Mouse (Mus musculus): ENCODE results near the gene Chst8. TPM values are rescaled to one million over a fixed set of nuclear protein-coding genes. Genes with fewer than 3 reads are reported as not detected.

The Chst8 gene
- polyA plus RNA-seq, 1 experiment from 2014 or later: 4.4 TPM

- no peak for ATAC-seq (ENCODE audit: borderline replicate concordance, extremely low read depth, low FRiP score, low TSS enrichment)
- H3K4me2 ChIP-seq: no peak overlapping the region
- peak overlapping the region; percentile 84 for H3K27ac ChIP-seq
- peaks cover 33% of the 10 kb centered on the region for H3K4me1 ChIP-seq
- no peaks in the 10 kb centered on the region for H3K9me3 ChIP-seq
- H3K9ac ChIP-seq: no peak overlapping the region
- no peak overlapping the region for H3K4me3 ChIP-seq
- H3K27me3 ChIP-seq: no peaks in the 10 kb centered on the region
- H3K36me3 ChIP-seq: no peaks in the 10 kb centered on the region
- 34% methylated on average over 12 of the region's 12 CpGs for WGBS
Observed at GRCm38 (mm10) chr7:34747661-34748060, 64.8 kb downstream of the Chst8 start.

GRCm38 (mm10) chr7:34746586-34746985, 65.9 kb downstream of the Chst8 start:
- no peak overlapping the region for H3K4me2 ChIP-seq
- H3K9ac ChIP-seq: no peak overlapping the region
- H3K27ac ChIP-seq: peak overlapping the region; percentile 84
- no peak overlapping the region for H3K4me3 ChIP-seq
- H3K36me3 ChIP-seq: no peaks in the 10 kb centered on the region
- peaks cover 28% of the 10 kb centered on the region for H3K4me1 ChIP-seq
- H3K27me3 ChIP-seq: no peaks in the 10 kb centered on the region
- no peak for ATAC-seq (ENCODE audit: borderline replicate concordance, extremely low read depth, low FRiP score, low TSS enrichment)
- 22% methylated on average over 6 of the region's 6 CpGs for WGBS
- no peaks in the 10 kb centered on the region for H3K9me3 ChIP-seq

- no peak overlapping the region for H3K4me3 ChIP-seq
- WGBS: 26% methylated on average over 9 of the region's 9 CpGs
- peak; percentile 92 for ATAC-seq (ENCODE audit: borderline replicate concordance, extremely low read depth, low FRiP score, low TSS enrichment)
- H3K9ac ChIP-seq: no peak overlapping the region
- H3K36me3 ChIP-seq: no peaks in the 10 kb centered on the region
- H3K4me1 ChIP-seq: peaks cover 26% of the 10 kb centered on the region
- no peaks in the 10 kb centered on the region for H3K9me3 ChIP-seq
- H3K27ac ChIP-seq: peak overlapping the region; percentile 93
- peak overlapping the region; percentile 28 for H3K4me2 ChIP-seq
- no peaks in the 10 kb centered on the region for H3K27me3 ChIP-seq
Observed at GRCm38 (mm10) chr7:34746165-34746564, 66.3 kb downstream of the Chst8 start.

GRCm38 (mm10) chr7:34745426-34745825, 67.1 kb downstream of the Chst8 start:
- H3K4me2 ChIP-seq: peak overlapping the region; percentile 28
- ATAC-seq (ENCODE audit: borderline replicate concordance, extremely low read depth, low FRiP score, low TSS enrichment): peak; percentile 70

GRCm38 (mm10) chr7:34744994-34745393, 67.5 kb downstream of the Chst8 start:
- Histone ChIP-seq H3K36me3 (no peaks in the 10 kb centered on the region), H3K4me3 (no peak overlapping the region), H3K27me3 (no peaks in the 10 kb centered on the region), H3K9me3 (no peaks in the 10 kb centered on the region), H3K27ac (peak overlapping the region; percentile 93), H3K4me2 (no peak overlapping the region), H3K4me1 (peaks cover 19% of the 10 kb centered on the region), H3K9ac (no peak overlapping the region)
- ATAC-seq (ENCODE audit: borderline replicate concordance, extremely low read depth, low FRiP score, low TSS enrichment): peak; percentile 40; the same call in 1 of the 2 replicates
- 51% methylated on average over 8 of the region's 8 CpGs for WGBS

More at GRCm38 (mm10) chr7:34745426-34745825, 67.1 kb downstream of the Chst8 start:
- no peak overlapping the region for H3K4me3 ChIP-seq
- H3K27me3 ChIP-seq: no peaks in the 10 kb centered on the region
- no peaks in the 10 kb centered on the region for H3K9me3 ChIP-seq
- no peaks in the 10 kb centered on the region for H3K36me3 ChIP-seq
- H3K4me1 ChIP-seq: peaks cover 21% of the 10 kb centered on the region
- peak overlapping the region; percentile 93 for H3K27ac ChIP-seq
- 43% methylated on average over 9 of the region's 9 CpGs for WGBS
- H3K9ac ChIP-seq: no peak overlapping the region

GRCm38 (mm10) chr7:34743411-34744085, 69.0 kb downstream of the Chst8 start:
- H3K4me2 ChIP-seq: no peak overlapping the region
- H3K36me3 ChIP-seq: no peaks in the 10 kb centered on the region
- no peak overlapping the region for H3K4me3 ChIP-seq
- no peak for ATAC-seq (ENCODE audit: borderline replicate concordance, extremely low read depth, low FRiP score, low TSS enrichment)
- no peak overlapping the region for H3K9ac ChIP-seq
- peaks cover 19% of the 10 kb centered on the region for H3K4me1 ChIP-seq
- H3K9me3 ChIP-seq: no peaks in the 10 kb centered on the region
- no peak overlapping the region for H3K27ac ChIP-seq
- no peaks in the 10 kb centered on the region for H3K27me3 ChIP-seq
- 83% methylated on average over 8 of the region's 8 CpGs for WGBS

- Histone ChIP-seq H3K27me3 (no peaks in the 10 kb centered on the region), H3K4me3 (no peak overlapping the region), H3K4me2 (no peak overlapping the region), H3K9ac (no peak overlapping the region), H3K36me3 (no peaks in the 10 kb centered on the region), H3K9me3 (no peaks in the 10 kb centered on the region), H3K27ac (no peak overlapping the region), H3K4me1 (no peaks in the 10 kb centered on the region)
- 97% methylated on average over 8 of the region's 8 CpGs for WGBS
- no peak for ATAC-seq (ENCODE audit: borderline replicate concordance, extremely low read depth, low FRiP score, low TSS enrichment)
Observed at GRCm38 (mm10) chr7:34739371-34739770, 73.1 kb downstream of the Chst8 start.

- no peak overlapping the region for H3K9ac ChIP-seq
- no peaks in the 10 kb centered on the region for H3K36me3 ChIP-seq
- no peak overlapping the region for H3K4me2 ChIP-seq
- no peak overlapping the region for H3K4me3 ChIP-seq
- H3K27me3 ChIP-seq: no peaks in the 10 kb centered on the region
- no peaks in the 10 kb centered on the region for H3K4me1 ChIP-seq
- no peak overlapping the region for H3K27ac ChIP-seq
- 66% methylated on average over 6 of the region's 6 CpGs for WGBS
- H3K9me3 ChIP-seq: no peaks in the 10 kb centered on the region
- no peak for ATAC-seq (ENCODE audit: borderline replicate concordance, extremely low read depth, low FRiP score, low TSS enrichment)
Observed at GRCm38 (mm10) chr7:34737206-34737605, 75.3 kb downstream of the Chst8 start.

GRCm38 (mm10) chr7:34734348-34734747, 78.2 kb downstream of the Chst8 start:
- H3K9ac ChIP-seq: no peak overlapping the region
- no peak overlapping the region for H3K27ac ChIP-seq
- H3K4me1 ChIP-seq: no peaks in the 10 kb centered on the region
- no peak for ATAC-seq (ENCODE audit: borderline replicate concordance, extremely low read depth, low FRiP score, low TSS enrichment)
- H3K9me3 ChIP-seq: no peaks in the 10 kb centered on the region
- no peaks in the 10 kb centered on the region for H3K27me3 ChIP-seq
- no peak overlapping the region for H3K4me2 ChIP-seq
- H3K4me3 ChIP-seq: no peak overlapping the region
- WGBS: 77% methylated on average over 6 of the region's 6 CpGs
- H3K36me3 ChIP-seq: no peaks in the 10 kb centered on the region

GRCm38 (mm10) chr7:34728931-34729330, 83.6 kb downstream of the Chst8 start:
- H3K27me3 ChIP-seq: no peaks in the 10 kb centered on the region
- H3K4me3 ChIP-seq: no peak overlapping the region
- no peaks in the 10 kb centered on the region for H3K4me1 ChIP-seq
- ATAC-seq (ENCODE audit: borderline replicate concordance, extremely low read depth, low FRiP score, low TSS enrichment): no peak
- WGBS: 45% methylated on average over 6 of the region's 6 CpGs
- no peak overlapping the region for H3K4me2 ChIP-seq
- H3K9ac ChIP-seq: no peak overlapping the region
- H3K36me3 ChIP-seq: no peaks in the 10 kb centered on the region
- H3K27ac ChIP-seq: no peak overlapping the region
- no peaks in the 10 kb centered on the region for H3K9me3 ChIP-seq

- peaks cover 22% of the 10 kb centered on the region for H3K4me1 ChIP-seq
- H3K36me3 ChIP-seq: no peaks in the 10 kb centered on the region
- H3K27me3 ChIP-seq: no peaks in the 10 kb centered on the region
- H3K27ac ChIP-seq: no peak overlapping the region
- no peak for ATAC-seq (ENCODE audit: borderline replicate concordance, extremely low read depth, low FRiP score, low TSS enrichment)
- no peak overlapping the region for H3K4me3 ChIP-seq
- no peak overlapping the region for H3K4me2 ChIP-seq
- WGBS: 72% methylated on average over 4 of the region's 4 CpGs
- H3K9me3 ChIP-seq: no peaks in the 10 kb centered on the region
- no peak overlapping the region for H3K9ac ChIP-seq
Observed at GRCm38 (mm10) chr7:34725206-34725605, 87.3 kb downstream of the Chst8 start.

GRCm38 (mm10) chr7:34722551-34723230, 89.8 kb downstream of the Chst8 start:
- Histone ChIP-seq H3K36me3 (no peaks in the 10 kb centered on the region), H3K9ac (no peak overlapping the region), H3K27me3 (0 out of 2 replicates have a peak, but pooled peaks cover 6% of the 10 kb centered on the region), H3K4me3 (no peak overlapping the region), H3K27ac (peak overlapping the region; percentile 74), H3K9me3 (no peaks in the 10 kb centered on the region), H3K4me2 (no peak overlapping the region), H3K4me1 (peaks cover 22% of the 10 kb centered on the region)
- no peak for ATAC-seq (ENCODE audit: borderline replicate concordance, extremely low read depth, low FRiP score, low TSS enrichment)
- 28% methylated on average over 11 of the region's 11 CpGs for WGBS
